Mouse (Mus musculus) heart, embryonic 14.5 days (tissue): ENCODE measurements around the gene Jak1. TPM values are rescaled to one million over a fixed set of nuclear protein-coding genes. Genes with fewer than 3 reads are reported as not detected.

Experiments
- ATAC-seq: fragments of 200-750 bp; cut with Nextera tagmentation; 2 replicates; pipeline ENCODE4 v1.8.0; 2017; ENCODE audit warnings: low read depth, moderate TSS enrichment; ENCODE audit not compliant: insufficient number of reproducible peaks, insufficient read depth, low FRiP score
- H3K27ac ChIP-seq, 2 experiments: fragments of 200-500 bp in 1 of 2; fragments of 300-500 bp in 1 of 2; sonication (generic) in 1 of 2; replicated peaks in 1 of 2; 2 replicates each; pipeline ENCODE4 v1.5.1; 2012 to 2014; ENCODE audit warnings: low read depth in 2 of 2, low read length in 2 of 2, control low read depth in 1 of 2, mild to moderate bottlenecking in 1 of 2, mixed read lengths in 1 of 2; ENCODE audit not compliant: control insufficient read depth in 1 of 2, insufficient read depth in 1 of 2
- H3K27me3 ChIP-seq: fragments of 300-500 bp; sonication (generic); 2 replicates; pipeline ENCODE4 v1.6.1; 2014; ENCODE audit warnings: mild to moderate bottlenecking, low read length, control low read depth; ENCODE audit not compliant: control insufficient read depth, insufficient read depth
- H3K36me3 ChIP-seq: fragments of 300-500 bp; sonication (generic); 2 replicates; pipeline ENCODE4 v1.6.1; 2014; ENCODE audit warnings: mild to moderate bottlenecking, control low read depth, low read length, mixed read lengths; ENCODE audit not compliant: control insufficient read depth, insufficient read depth
- H3K4me1 ChIP-seq, 2 experiments: fragments of 200-500 bp in 1 of 2; fragments of 300-500 bp in 1 of 2; sonication (generic) in 1 of 2; 2 replicates each; pipeline ENCODE4 v1.6.1; 2012 to 2014; ENCODE audit warnings: low read length in 2 of 2, control low read depth in 1 of 2, mixed read lengths in 1 of 2; ENCODE audit not compliant: control insufficient read depth in 2 of 2, insufficient read depth in 2 of 2
- H3K4me2 ChIP-seq: fragments of 300-500 bp; sonication (generic); 2 replicates; pipeline ENCODE4 v1.6.1; 2014; ENCODE audit warnings: mild to moderate bottlenecking, low read length
- H3K4me3 ChIP-seq, 2 experiments: fragments of 200-500 bp in 1 of 2; fragments of 300-500 bp in 1 of 2; sonication (generic) in 1 of 2; 2 replicates each; pipeline ENCODE4 v1.5.1; 2012 to 2014; ENCODE audit warnings: low read length in 2 of 2, mild to moderate bottlenecking in 2 of 2, control low read depth in 1 of 2, low read depth in 1 of 2, moderate library complexity in 1 of 2; ENCODE audit not compliant: control insufficient read depth in 1 of 2, insufficient read depth in 1 of 2
- H3K9ac ChIP-seq: fragments of 300-500 bp; sonication (generic); 2 replicates; pipeline ENCODE4 v1.6.1; 2014; ENCODE audit warnings: mild to moderate bottlenecking, low read length
- H3K9me3 ChIP-seq: fragments of 300-500 bp; sonication (generic); 2 replicates; pipeline ENCODE4 v1.6.1; 2016; ENCODE audit warnings: low read length, control low read depth; ENCODE audit not compliant: control insufficient read depth
- WGBS: fragments of 180-500 bp; shearing (Covaris S2); extraction: QIAGEN DNeasy Blood & Tissue Kit; methylation state at CpG from one replicate; pipeline ENCODE4 v1.1.7; 2014; 5-methylcytosine and 5-hydroxymethylcytosine counted together
- polyA plus RNA-seq: library from polyadenylated mRNA; unstranded; fragments of >200 nt; fragmentation: Nextera tagmentation; extraction: Ambion mirVana; gene quantifications from 2 replicates; pipeline ENCODE4 v1.2.1, GENCODE M21; 2014

The Jak1 gene
- polyA plus RNA-seq, 1 experiment from 2014 or later: 67.1 TPM

DNA sequence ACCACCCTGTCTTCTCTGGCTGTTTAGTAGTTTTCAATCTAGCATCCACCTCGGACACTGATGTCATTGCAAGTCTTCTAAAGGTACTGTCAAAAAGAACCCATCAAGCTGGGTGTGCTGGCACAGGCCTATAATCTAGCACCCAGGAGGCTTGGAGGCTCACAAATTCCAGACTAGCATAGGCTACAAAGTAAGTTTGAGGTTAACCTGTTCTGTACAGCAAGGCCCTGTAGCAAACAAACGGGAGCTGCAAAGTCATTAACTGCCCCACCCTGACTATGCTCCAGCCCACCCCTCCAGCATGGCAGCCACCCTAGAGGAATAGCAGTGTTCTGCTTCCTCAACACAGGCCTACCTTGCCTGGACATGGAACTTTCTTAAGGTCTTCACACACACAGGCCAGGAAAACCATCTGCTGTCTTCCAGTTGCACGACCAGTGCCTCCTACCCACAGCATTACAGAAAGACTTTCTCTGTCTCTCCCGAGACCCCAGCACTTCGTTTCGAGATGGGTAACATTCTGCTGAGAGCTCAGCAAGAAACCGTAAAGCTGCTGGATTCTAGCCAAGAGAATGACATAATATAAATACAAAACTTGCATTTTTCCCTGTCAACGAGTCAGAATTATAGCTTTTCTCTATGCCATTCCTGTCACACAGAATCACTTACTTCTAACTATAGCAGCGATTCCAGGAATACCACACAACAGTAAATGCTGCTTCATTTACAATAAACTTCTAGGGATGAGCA, 67.5 kb downstream of the Jak1 start:
- Histone ChIP-seq H3K36me3 (peaks cover 8% of the 10 kb centered on the region; the same call in 1 of the 2 replicates), H3K27me3 (no peaks in the 10 kb centered on the region), H3K4me2 (no peak overlapping the region), H3K4me1 (peaks cover 12 to 24% of the 10 kb centered on the region in 2 experiments), H3K27ac (no peak overlapping the region), H3K9ac (no peak overlapping the region; the same call in 1 of the 2 replicates), H3K9me3 (no peaks in the 10 kb centered on the region), H3K4me3 (no peak overlapping the region)
- WGBS: 69% methylated on average over 9 of the region's 9 CpGs
- ATAC-seq: no peak; the same call in 1 of the 2 replicates

DNA sequence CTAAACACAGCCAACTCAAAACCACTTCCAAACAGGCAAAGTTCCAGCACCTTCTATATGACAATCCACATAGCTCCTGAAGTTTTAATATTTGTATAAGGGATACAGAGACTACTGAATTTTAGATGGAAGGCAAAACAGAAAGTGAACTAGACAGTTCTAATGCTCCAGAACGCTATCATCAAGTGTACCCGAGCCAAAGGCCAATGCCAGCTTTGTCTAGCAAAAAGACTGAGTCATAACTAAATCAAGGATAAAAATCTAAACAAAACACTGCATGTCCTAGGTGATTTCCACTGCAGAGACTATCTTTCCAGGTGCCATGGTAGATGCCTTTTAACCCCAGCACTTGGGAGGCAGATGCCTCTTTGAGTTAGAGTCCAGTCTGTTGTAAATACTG, 68.7 kb downstream of the Jak1 start:
- no peak overlapping the region for H3K9ac ChIP-seq
- H3K9me3 ChIP-seq: no peaks in the 10 kb centered on the region
- no peaks in the 10 kb centered on the region for H3K27me3 ChIP-seq
- no peak overlapping the region for H3K4me2 ChIP-seq
- ATAC-seq: no peak
- peaks cover 10% of the 10 kb centered on the region for H3K36me3 ChIP-seq
- peaks cover 7 to 19% of the 10 kb centered on the region in 2 experiments for H3K4me1 ChIP-seq
- H3K27ac ChIP-seq: no peak overlapping the region
- no peak overlapping the region for H3K4me3 ChIP-seq
- WGBS: 73% methylated on average over 2 of the region's 2 CpGs

DNA sequence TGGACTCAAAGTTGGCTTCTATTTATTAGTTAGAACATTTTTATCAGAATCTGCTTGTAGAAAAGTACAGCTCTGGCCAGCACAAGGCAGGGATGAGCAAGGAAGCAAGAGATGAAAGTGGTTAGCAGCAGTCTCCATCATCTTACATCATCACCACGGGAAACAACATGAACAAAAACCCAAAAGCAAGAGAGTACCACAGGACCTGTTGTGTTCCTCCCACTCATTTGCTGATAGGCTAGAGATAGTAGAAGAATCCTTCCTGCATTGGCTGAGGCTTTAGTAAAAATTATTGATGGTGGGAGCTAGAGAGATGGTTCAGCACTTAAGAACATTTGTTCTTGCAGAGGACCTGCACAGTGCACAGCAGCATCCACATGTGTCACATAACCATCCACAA, 70.9 kb downstream of the Jak1 start:
- Histone ChIP-seq H3K9ac (no peak overlapping the region), H3K4me2 (no peak overlapping the region), H3K4me1 (peaks cover 7 to 19% of the 10 kb centered on the region in 2 experiments), H3K4me3 (no peak overlapping the region), H3K36me3 (peaks cover 27% of the 10 kb centered on the region), H3K9me3 (no peaks in the 10 kb centered on the region), H3K27me3 (no peaks in the 10 kb centered on the region), H3K27ac (no peak overlapping the region)
- WGBS: 78% methylated on average over 1 of the region's 1 CpGs
- ATAC-seq: no peak

DNA sequence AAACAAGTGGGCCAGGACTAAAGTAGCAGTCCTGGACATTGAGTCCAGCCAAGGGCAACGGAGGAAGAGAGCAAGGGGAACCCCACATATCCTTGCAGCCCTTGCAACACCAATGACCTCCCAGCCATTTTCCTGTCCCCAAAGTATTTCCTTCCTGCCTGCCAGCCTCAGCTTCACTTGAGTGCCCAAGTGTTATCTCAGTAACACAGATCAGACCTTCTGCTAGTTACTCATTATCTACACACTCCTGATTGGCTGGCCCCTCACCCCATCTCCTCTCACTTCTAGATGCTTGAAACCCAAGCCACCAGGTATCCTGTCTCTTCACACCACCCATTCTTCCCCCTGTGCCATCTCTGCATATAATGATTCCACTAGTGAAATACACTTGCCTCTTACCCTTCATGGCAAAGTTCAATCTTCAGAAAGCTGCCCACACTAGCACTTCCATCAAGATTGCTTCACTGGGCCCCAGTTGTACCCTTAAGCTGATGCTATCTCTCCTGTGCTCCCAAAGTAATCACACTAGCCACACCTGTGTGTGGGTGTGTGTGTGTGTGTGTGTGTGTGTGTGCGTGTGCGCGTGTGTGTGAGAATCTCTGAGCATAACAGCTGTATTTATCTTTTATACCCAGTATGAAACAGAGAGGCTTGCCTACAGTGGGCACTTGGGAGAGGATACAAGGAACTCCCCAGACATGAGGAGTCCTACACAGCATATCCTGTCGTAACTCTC, 72.7 kb downstream of the Jak1 start:
- peaks cover 44% of the 10 kb centered on the region for H3K36me3 ChIP-seq
- H3K4me2 ChIP-seq: no peak overlapping the region
- no peak for ATAC-seq
- no peaks in the 10 kb centered on the region for H3K27me3 ChIP-seq
- peaks cover under 1 to 2% of the 10 kb centered on the region in 2 experiments; a peak in 3 of 4 replicates for H3K4me1 ChIP-seq
- H3K27ac ChIP-seq: no peak overlapping the region
- WGBS: 87% methylated on average over 5 of the region's 5 CpGs
- no peak overlapping the region for H3K9ac ChIP-seq
- H3K4me3 ChIP-seq: no peak overlapping the region
- no peaks in the 10 kb centered on the region for H3K9me3 ChIP-seq

DNA sequence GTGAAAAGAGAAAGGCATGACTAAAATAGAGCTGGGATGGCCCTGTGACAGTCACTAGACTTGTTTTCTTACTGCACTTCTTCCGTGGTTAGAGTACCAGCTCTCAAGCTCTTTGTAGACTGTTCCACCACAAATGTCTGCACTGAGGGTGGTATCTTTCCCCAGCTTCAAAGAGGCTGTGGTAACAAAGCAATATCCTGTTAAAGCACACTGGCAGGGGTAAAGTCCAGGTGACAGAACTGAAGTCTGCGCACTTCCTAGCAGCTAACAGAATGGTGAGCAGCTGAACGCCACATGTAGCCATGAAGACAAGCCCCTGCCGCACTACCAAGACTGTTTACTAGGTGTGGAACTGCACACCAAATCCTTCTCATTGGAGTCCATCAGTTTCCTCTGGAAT, 77.7 kb downstream of the Jak1 start:
- Histone ChIP-seq H3K9me3 (no peaks in the 10 kb centered on the region), H3K4me3 (no peak overlapping the region), H3K36me3 (peaks cover 71% of the 10 kb centered on the region), H3K4me1 (0 out of 4 replicates have a peak, but pooled peaks cover 3% of the 10 kb centered on the region in 2 experiments), H3K4me2 (no peak overlapping the region), H3K9ac (no peak overlapping the region), H3K27ac (no peak overlapping the region), H3K27me3 (no peaks in the 10 kb centered on the region)
- 89% methylated on average over 4 of the region's 4 CpGs for WGBS
- no peak for ATAC-seq

DNA sequence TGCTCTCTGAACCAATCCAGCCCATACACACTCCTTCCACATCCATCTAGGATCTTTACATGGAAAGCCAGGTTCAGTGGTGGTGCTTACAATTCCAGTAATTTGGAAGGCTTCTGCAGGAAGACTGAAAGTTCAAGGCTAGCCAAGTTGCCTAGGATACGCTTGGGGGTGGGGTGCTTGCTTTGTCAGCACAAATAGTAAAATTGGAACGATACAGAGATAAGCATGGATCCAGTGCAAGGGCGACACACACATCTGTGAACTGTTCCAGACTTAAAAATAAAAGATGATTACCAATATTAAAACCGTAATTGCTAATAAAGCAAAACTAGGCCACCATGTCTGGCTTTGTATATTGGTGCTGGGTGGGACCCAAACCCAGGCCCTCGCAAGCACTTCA, 78.5 kb downstream of the Jak1 start:
- Histone ChIP-seq H3K4me3 (no peak overlapping the region), H3K4me1 (0 out of 4 replicates have a peak, but pooled peaks cover 3% of the 10 kb centered on the region in 2 experiments), H3K9me3 (no peaks in the 10 kb centered on the region), H3K9ac (no peak overlapping the region), H3K4me2 (no peak overlapping the region), H3K36me3 (peaks cover 76% of the 10 kb centered on the region), H3K27me3 (no peaks in the 10 kb centered on the region), H3K27ac (no peak overlapping the region)
- WGBS: 83% methylated on average over 5 of the region's 5 CpGs
- no peak for ATAC-seq

DNA sequence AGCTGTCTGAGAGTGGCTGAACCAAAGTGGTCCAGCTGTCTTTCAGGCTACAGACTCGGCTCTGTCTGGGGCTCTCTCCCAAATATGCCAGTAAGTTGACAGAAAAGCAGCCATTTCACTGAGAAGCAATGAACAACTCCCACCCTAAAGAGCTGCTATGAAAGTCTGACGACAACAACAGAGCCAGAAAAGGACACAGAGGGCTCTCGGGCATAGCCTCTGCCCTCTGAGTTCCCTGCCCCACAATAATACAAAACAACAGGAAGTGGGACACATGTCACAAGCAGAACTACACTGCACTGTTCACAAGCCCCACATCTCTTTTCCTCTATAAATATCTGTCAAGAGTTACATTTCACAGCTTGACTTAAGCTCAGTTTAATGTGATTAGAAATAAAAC, 79.9 kb downstream of the Jak1 start:
- Histone ChIP-seq H3K9ac (no peak overlapping the region), H3K27ac (no peak overlapping the region), H3K4me1 (peaks cover 7 to 14% of the 10 kb centered on the region in 2 experiments; a peak in 3 of 4 replicates), H3K4me3 (no peak overlapping the region), H3K9me3 (no peaks in the 10 kb centered on the region), H3K36me3 (peaks cover 76% of the 10 kb centered on the region), H3K4me2 (no peak overlapping the region), H3K27me3 (no peaks in the 10 kb centered on the region)
- no peak for ATAC-seq
- WGBS: 50% methylated on average over 3 of the region's 3 CpGs
